Mouse (Mus musculus) forebrain, embryonic 13.5 days (tissue): ENCODE measurements around the gene Carmil3. TPM values are rescaled to one million over a fixed set of nuclear protein-coding genes. Genes with fewer than 3 reads are reported as not detected.

ENCODE experiments used
- ATAC-seq: fragments of 200-750 bp; cut with Nextera tagmentation; 2 replicates; pipeline ENCODE4 v1.8.0; 2017
- H3K27ac ChIP-seq: fragments of 300-500 bp; sonication (generic); 2 replicates; pipeline ENCODE4 v1.5.1; 2015; ENCODE audit warnings: inconsistent platforms, mild to moderate bottlenecking, moderate library complexity
- H3K27me3 ChIP-seq: fragments of 300-500 bp; sonication (generic); 2 replicates; pipeline ENCODE4 v1.6.1; 2015; ENCODE audit warnings: mild to moderate bottlenecking, inconsistent platforms
- H3K36me3 ChIP-seq: fragments of 300-500 bp; sonication (generic); 2 replicates; pipeline ENCODE4 v1.6.1; 2015; ENCODE audit warnings: mild to moderate bottlenecking, inconsistent platforms; ENCODE audit not compliant: poor library complexity, severe bottlenecking
- H3K4me1 ChIP-seq: fragments of 300-500 bp; sonication (generic); 2 replicates; pipeline ENCODE4 v1.6.1; 2015; ENCODE audit warnings: inconsistent platforms
- H3K4me2 ChIP-seq: fragments of 300-500 bp; sonication (generic); 2 replicates; pipeline ENCODE4 v1.6.1; 2015; ENCODE audit warnings: inconsistent platforms, mild to moderate bottlenecking, moderate library complexity
- H3K4me3 ChIP-seq: fragments of 300-500 bp; sonication (generic); 2 replicates; pipeline ENCODE4 v1.5.1; 2015; ENCODE audit warnings: mild to moderate bottlenecking, inconsistent platforms
- H3K9ac ChIP-seq: fragments of 300-500 bp; sonication (generic); 2 replicates; pipeline ENCODE4 v1.6.1; 2015; ENCODE audit warnings: mild to moderate bottlenecking, inconsistent platforms
- H3K9me3 ChIP-seq: fragments of 300-500 bp; sonication (generic); replicated peaks from 2 replicates; pipeline ENCODE4 v1.6.1; 2016; ENCODE audit warnings: inconsistent platforms
- WGBS: fragments of 180-500 bp; shearing (Covaris S2); methylation state at CpG from one replicate; pipeline ENCODE4 v1.1.7; 2015; 5-methylcytosine and 5-hydroxymethylcytosine counted together
- polyA plus RNA-seq: library from polyadenylated mRNA; unstranded; fragments of >200 nt; fragmentation: Nextera tagmentation; extraction: Ambion mirVana; gene quantifications from 2 replicates; pipeline ENCODE4 v1.2.1, GENCODE M21; 2015

Carmil3 gene
- polyA plus RNA-seq, 1 experiment from 2014 or later, result 23.3 TPM

GRCm38 (mm10) chr14:55520451-55521361 is 30.3 kb downstream of the Carmil3 start:
- peak; percentile 80 for ATAC-seq
- Histone ChIP-seq H3K36me3 (no peaks in the 10 kb centered on the region), H3K27ac (peak overlapping the region; percentile 57; the same call in 1 of the 2 replicates), H3K4me2 (peak overlapping the region; percentile 91), H3K4me1 (peaks cover 10% of the 10 kb centered on the region; the same call in 1 of the 2 replicates), H3K9ac (peak overlapping the region; percentile 66), H3K27me3 (peaks cover 15% of the 10 kb centered on the region), H3K9me3 (no peaks in the 10 kb centered on the region), H3K4me3 (peak overlapping the region; percentile 53)
- under 1% methylated on average over 61 of the region's 61 CpGs for WGBS

GRCm38 (mm10) chr14:55524062-55524461 is 33.6 kb downstream of the Carmil3 start:
- Histone ChIP-seq H3K4me2 (no peak overlapping the region), H3K27ac (no peak overlapping the region), H3K36me3 (no peaks in the 10 kb centered on the region), H3K9ac (no peak overlapping the region), H3K9me3 (no peaks in the 10 kb centered on the region), H3K4me1 (peaks cover 10% of the 10 kb centered on the region; the same call in 1 of the 2 replicates), H3K4me3 (no peak overlapping the region), H3K27me3 (peaks cover 17% of the 10 kb centered on the region)
- 64% methylated on average over 4 of the region's 4 CpGs for WGBS
- no peak for ATAC-seq

DNA sequence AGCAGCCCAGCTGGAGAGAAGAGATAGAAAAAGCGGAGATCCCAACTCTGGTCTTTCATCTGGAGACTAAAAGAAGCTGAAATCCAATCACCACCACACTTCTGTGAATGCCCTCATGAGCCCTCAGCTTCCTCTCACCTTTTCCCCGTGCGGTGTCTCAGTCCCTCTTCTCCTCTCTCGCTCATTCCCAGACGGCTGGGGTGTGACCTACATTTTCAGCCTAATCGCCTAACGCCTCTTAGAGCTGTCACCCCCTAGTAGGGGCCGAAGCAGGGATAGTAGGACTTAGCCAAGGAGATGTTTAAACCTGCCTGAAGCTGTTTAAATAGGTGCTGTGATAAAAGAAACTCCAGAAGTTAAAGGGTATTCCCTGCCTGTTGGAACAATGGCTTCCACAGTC is 34.3 kb downstream of the Carmil3 start, which contains the start of gene Nrl:
Gene Nrl, minus strand, starts transcription at position 197 of the 400 bp plus-strand sequence.
- Histone ChIP-seq H3K9ac (no peak within 1 kb of the TSS), H3K4me1 (peaks cover 10% of the 10 kb centered on the region; the same call in 1 of the 2 replicates), H3K9me3 (no peaks in the 10 kb centered on the region), H3K4me2 (no peak within 1 kb of the TSS), H3K27ac (no peak within 1 kb of the TSS), H3K27me3 (peaks cover 21% of the 10 kb centered on the region), H3K36me3 (no peaks in the 10 kb centered on the region), H3K4me3 (no peak within 1 kb of the TSS)
- ATAC-seq, result no peak
- WGBS, result 44% methylated on average over 8 of the region's 8 CpGs

DNA sequence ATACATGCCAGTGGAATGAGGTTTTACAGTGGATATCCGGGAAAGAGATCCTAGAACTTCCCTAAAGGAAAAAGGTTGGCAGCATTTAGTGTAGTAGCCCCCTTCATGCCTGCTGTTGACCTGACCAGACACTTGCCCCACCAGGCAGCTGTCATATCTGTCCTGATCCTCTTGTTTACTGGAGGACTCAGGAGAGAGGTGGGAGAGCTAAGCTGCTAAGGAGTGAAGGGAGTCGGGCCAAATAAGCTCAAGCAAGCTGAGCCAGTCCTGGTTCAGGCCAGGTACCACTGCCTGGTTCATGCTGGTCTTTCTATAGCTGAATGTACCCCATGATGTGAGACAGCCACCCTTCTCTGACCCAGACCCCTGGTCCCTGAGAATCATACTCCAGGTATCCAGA is 36.2 kb downstream of the Carmil3 start:
- Histone ChIP-seq H3K4me2 (no peak overlapping the region), H3K36me3 (no peaks in the 10 kb centered on the region), H3K27me3 (peaks cover 26% of the 10 kb centered on the region), H3K4me3 (no peak overlapping the region), H3K27ac (no peak overlapping the region), H3K9ac (no peak overlapping the region), H3K4me1 (no peaks in the 10 kb centered on the region), H3K9me3 (no peaks in the 10 kb centered on the region)
- 76% methylated on average over 2 of the region's 2 CpGs for WGBS
- ATAC-seq, result no peak

DNA sequence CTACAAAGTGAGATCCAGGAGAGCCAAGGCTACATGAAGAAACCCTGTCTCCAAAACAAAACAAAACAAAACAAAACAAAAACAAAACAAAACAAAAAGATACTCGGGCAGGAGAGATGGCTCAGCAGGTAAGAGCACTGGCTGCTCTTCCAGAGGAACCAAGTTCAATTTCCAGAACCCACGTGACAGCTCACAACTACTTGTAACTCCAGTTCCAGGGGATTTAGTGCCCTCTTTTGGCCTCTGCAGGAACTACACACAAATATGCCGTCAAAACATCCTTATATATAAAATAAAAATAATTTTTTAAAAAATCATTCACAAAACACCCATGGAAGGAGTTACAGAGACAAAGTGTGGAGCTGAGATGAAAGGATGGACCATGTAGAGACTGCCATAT is 37.5 kb downstream of the Carmil3 start:
- peaks cover 19% of the 10 kb centered on the region; the same call in 1 of the 2 replicates for H3K27me3 ChIP-seq
- 19% methylated on average over 3 of the region's 3 CpGs for WGBS
- no peak overlapping the region for H3K27ac ChIP-seq
- no peak for ATAC-seq
- no peaks in the 10 kb centered on the region for H3K4me1 ChIP-seq
- H3K9ac ChIP-seq, result no peak overlapping the region
- no peak overlapping the region for H3K4me3 ChIP-seq
- H3K4me2 ChIP-seq, result no peak overlapping the region
- H3K9me3 ChIP-seq, result no peaks in the 10 kb centered on the region
- H3K36me3 ChIP-seq, result no peaks in the 10 kb centered on the region

DNA sequence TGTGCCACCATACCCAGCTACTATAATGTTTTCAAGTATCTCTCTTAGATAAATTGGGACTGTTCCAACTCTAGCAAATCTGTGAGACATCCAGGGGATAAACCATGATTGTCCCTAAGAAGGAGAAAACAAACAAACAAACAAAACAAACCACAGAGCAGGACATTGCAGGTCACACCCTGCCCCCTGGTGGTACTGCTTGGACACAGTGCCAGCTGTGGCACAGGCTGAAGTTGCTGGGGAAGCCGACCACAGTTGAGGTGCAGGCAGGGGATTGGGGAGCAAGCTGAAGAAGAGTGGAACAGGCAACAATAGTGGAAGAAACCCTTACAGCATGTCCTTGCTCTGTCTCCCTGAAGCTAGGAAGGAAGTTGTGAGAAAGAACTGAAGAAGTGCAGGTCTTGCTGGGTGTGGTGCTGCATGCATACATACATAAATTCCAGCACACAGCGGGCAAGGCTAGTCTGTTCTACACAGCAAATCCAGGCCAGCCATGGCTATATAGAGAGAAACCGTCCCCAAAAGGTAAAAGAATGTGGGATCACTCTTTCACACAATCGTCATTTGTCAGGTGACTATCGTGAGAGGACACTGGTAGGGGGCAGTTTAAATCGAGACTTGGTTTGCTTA is 45.8 kb downstream of the Carmil3 start:
- no peak for ATAC-seq
- Histone ChIP-seq H3K9ac (no peak overlapping the region), H3K27ac (no peak overlapping the region), H3K4me3 (no peak overlapping the region), H3K27me3 (no peaks in the 10 kb centered on the region; the same call in 1 of the 2 replicates), H3K4me2 (no peak overlapping the region), H3K4me1 (peaks cover 17% of the 10 kb centered on the region), H3K36me3 (no peaks in the 10 kb centered on the region), H3K9me3 (no peaks in the 10 kb centered on the region)
- WGBS, result 59% methylated on average over 6 of the region's 6 CpGs

- Histone ChIP-seq H3K4me3 (peak within 1 kb of the TSS; percentile 54), H3K27ac (peak within 1 kb of the TSS; percentile 92), H3K36me3 (peaks cover 13% of the 10 kb centered on the region), H3K4me1 (peaks cover 36% of the 10 kb centered on the region), H3K9me3 (no peaks in the 10 kb centered on the region), H3K9ac (peak within 1 kb of the TSS; percentile 84), H3K4me2 (peak within 1 kb of the TSS; percentile 88), H3K27me3 (no peaks in the 10 kb centered on the region)
- peak; percentile 81 for ATAC-seq
- under 1% methylated on average over 32 of the region's 32 CpGs for WGBS
Measured at GRCm38 (mm10) chr14:55540067-55540786, 49.8 kb downstream of the Carmil3 start, which contains the start of gene Pck2. TSS of gene Pck2 (plus strand) at chr14:55540266.

DNA sequence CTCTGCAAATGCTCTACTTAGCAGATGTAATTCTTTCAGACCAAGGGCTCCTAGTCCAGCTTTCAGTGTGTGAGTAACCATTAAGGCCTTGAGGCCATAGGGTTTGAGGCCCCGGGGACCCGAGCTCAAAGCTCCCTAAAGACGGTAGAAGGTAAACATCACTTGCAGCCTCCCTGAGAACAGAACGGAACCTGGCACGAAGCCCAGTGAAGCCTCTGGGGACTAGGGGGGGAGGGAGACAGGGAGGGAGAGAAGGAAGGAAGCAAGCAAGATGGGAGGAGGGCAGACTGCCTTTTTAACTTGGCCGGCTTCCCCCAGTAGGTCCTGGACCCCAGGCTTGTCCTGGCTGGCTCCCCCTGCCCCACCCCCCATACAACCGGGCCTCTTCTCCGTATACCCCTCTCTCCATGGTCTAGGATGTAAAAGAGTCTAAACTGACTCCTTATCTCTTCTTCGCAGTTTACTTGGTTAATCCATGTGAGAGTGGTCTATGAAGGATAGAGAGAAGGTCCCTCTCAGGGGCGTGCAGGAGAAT is 50.4 kb downstream of the Carmil3 start:
- ATAC-seq, result peak; percentile 61
- Histone ChIP-seq H3K27me3 (no peaks in the 10 kb centered on the region), H3K9me3 (no peaks in the 10 kb centered on the region), H3K9ac (peak overlapping the region; percentile 84), H3K27ac (peak overlapping the region; percentile 92), H3K4me3 (peak overlapping the region; percentile 54), H3K4me1 (peaks cover 36% of the 10 kb centered on the region), H3K36me3 (peaks cover 15% of the 10 kb centered on the region), H3K4me2 (peak overlapping the region; percentile 88)
- WGBS, result 5% methylated on average over 10 of the region's 10 CpGs

DNA sequence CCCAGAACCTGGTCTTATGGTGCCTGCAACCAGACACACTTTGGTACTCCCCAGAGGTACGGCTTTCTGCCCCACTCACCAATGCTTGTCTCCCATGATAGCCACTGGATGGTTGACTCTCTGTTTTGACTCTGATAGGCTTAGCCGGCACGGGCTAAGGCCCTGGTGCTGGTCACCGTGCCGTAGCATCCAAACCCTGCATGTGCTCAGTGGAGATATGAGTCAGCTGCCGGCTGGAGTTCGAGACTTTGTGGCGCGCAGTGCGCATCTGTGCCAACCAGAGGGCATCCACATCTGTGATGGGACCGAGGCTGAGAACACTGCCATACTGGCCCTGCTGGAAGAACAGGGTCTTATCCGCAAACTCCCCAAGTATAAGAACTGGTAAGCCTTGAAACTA is 51.8 kb downstream of the Carmil3 start:
- Histone ChIP-seq H3K9me3 (no peaks in the 10 kb centered on the region), H3K36me3 (peaks cover 15% of the 10 kb centered on the region), H3K27me3 (no peaks in the 10 kb centered on the region), H3K4me3 (no peak overlapping the region), H3K4me1 (peaks cover 36% of the 10 kb centered on the region), H3K9ac (no peak overlapping the region), H3K27ac (no peak overlapping the region), H3K4me2 (no peak overlapping the region)
- WGBS, result 95% methylated on average over 12 of the region's 12 CpGs
- ATAC-seq, result no peak

DNA sequence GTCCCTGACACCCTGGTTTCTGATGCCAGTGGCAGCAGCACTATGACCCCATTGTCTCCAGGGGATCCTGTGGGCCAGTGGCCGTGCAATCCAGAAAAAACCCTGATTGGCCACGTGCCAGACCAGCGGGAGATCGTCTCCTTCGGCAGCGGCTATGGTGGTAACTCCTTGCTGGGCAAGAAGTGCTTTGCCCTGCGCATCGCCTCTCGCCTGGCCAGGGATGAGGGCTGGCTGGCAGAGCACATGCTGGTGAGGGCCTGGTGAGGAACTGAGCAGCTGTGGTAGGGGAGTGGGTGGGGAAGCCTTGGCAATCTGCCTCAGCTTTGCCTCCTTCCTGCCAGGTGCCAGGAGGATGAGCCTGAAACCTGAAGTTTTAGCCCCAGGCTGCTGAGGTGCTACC is 53.9 kb downstream of the Carmil3 start:
- H3K9ac ChIP-seq, result 0 out of 2 replicates have a peak overlapping the region, but pooled peaks have one; percentile 4
- ATAC-seq, result no peak
- H3K36me3 ChIP-seq, result peaks cover 35% of the 10 kb centered on the region
- H3K9me3 ChIP-seq, result no peaks in the 10 kb centered on the region
- H3K27ac ChIP-seq, result 0 out of 2 replicates have a peak overlapping the region, but pooled peaks have one; percentile 27
- peaks cover 36% of the 10 kb centered on the region for H3K4me1 ChIP-seq
- no peak overlapping the region for H3K4me3 ChIP-seq
- no peak overlapping the region; the same call in 1 of the 2 replicates for H3K4me2 ChIP-seq
- 63% methylated on average over 9 of the region's 9 CpGs for WGBS
- no peaks in the 10 kb centered on the region for H3K27me3 ChIP-seq

DNA sequence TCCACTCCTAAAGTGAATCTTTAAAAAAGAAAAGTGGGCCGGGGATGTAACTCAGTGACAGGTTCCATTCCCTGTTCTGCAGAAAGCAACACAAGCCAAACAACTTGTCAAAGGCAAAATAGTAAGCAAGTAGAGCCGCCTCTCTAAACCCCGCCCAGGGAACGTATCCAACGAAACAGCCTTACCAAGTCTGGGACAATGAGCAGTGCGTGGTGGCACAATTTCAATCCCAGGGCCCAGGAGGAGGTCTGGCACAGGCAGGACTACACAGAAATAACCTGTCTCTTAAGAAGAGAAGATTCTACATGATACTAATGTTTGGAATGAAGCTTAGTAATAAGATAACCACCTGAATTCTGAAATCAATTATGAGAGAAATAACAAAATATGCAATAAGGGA is 59.7 kb downstream of the Carmil3 start:
- no peak overlapping the region for H3K9ac ChIP-seq
- H3K27ac ChIP-seq, result no peak overlapping the region
- no peak overlapping the region for H3K4me3 ChIP-seq
- ATAC-seq, result no peak
- no peaks in the 10 kb centered on the region for H3K9me3 ChIP-seq
- no peak overlapping the region for H3K4me2 ChIP-seq
- no peaks in the 10 kb centered on the region for H3K27me3 ChIP-seq
- H3K36me3 ChIP-seq, result peaks cover 23% of the 10 kb centered on the region
- 80% methylated on average over 6 of the region's 6 CpGs for whole genome bisulfite sequencing
- H3K4me1 ChIP-seq, result no peaks in the 10 kb centered on the region
